Mouse (Mus musculus): ENCODE measurements around the gene Htra1.

DNA sequence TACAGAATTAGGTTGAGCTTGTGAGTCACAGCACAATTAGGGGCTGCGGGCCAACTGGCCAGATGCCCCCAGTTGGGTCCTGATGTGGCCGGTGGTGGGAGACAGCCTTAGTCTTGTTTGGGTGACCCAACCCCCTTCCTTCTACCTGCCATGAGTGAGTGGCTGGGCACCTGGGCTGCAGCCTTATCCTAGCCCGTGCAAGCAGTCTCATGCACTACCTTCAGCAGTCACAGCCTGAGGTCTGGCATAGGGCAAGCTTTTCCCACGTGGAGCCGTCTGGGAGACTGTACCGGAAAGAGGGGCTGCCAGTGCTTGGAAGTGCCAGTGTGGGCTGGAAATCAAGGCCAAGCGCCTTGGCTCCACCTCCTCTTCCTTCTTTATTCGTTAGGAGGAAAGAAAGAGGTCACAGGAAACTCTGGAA is 13.4 kb downstream of the Htra1 start:
- no peak for TF ChIP-seq POLR2A (IDR thresholded peaks at IDR 0.05; ENCODE audit: extremely low read depth, insufficient read depth, low read length)
- no peak for TF ChIP-seq CTCF (IDR thresholded peaks at IDR 0.05; ENCODE audit: extremely low read depth, insufficient read depth, low read length)
